Mouse (Mus musculus): ENCODE measurements around the gene Angptl4. TPM values are rescaled to one million over a fixed set of nuclear protein-coding genes. Genes with fewer than 3 reads are reported as not detected.
A peak's percentile ranks its signal among the peaks of the same experiment; 100 is the strongest.

Gene Angptl4
- polyA plus RNA-seq, 1 experiment from 2014 or later = 17.1 TPM

- Histone ChIP-seq H3K27ac (no peak overlapping the region), H3K9me3 (no peaks in the 10 kb centered on the region), H3K4me1 (replicated peaks) (no peaks in the 10 kb centered on the region), H3K4me2 (replicated peaks) (no peak overlapping the region), H3K9ac (replicated peaks) (no peak overlapping the region), H3K27me3 (no peaks in the 10 kb centered on the region), H3K36me3 (no peaks in the 10 kb centered on the region), H3K4me3 (replicated peaks) (no peak overlapping the region)
- no peak for ATAC-seq
- WGBS = 7% methylated on average over 2 of the region's 2 CpGs
Observed at GRCm38 (mm10) chr17:33802221-33802620, 20.6 kb upstream of the Angptl4 start.

- no peaks in the 10 kb centered on the region for H3K36me3 ChIP-seq
Observed at GRCm38 (mm10) chr17:33799277-33799676, 17.6 kb upstream of the Angptl4 start.

GRCm38 (mm10) chr17:33798306-33798705 is 16.7 kb upstream of the Angptl4 start:
- H3K27me3 ChIP-seq = no peaks in the 10 kb centered on the region; the same call in 1 of the 2 replicates
- H3K4me3 ChIP-seq (replicated peaks) = no peak overlapping the region
- H3K9me3 ChIP-seq = no peaks in the 10 kb centered on the region
- ATAC-seq = no peak
- no peak overlapping the region for H3K4me2 ChIP-seq (replicated peaks)
- no peaks in the 10 kb centered on the region for H3K4me1 ChIP-seq (replicated peaks)
- no peak overlapping the region for H3K9ac ChIP-seq (replicated peaks)
- no peak overlapping the region for H3K27ac ChIP-seq
- no peaks in the 10 kb centered on the region for H3K36me3 ChIP-seq
- WGBS = 44% methylated on average over 3 of the region's 3 CpGs

More at GRCm38 (mm10) chr17:33799277-33799676, 17.6 kb upstream of the Angptl4 start:
- H3K9ac ChIP-seq (replicated peaks) = no peak overlapping the region
- WGBS = 63% methylated on average over 1 of the region's 1 CpGs
- no peaks in the 10 kb centered on the region for H3K9me3 ChIP-seq
- H3K27me3 ChIP-seq = no peaks in the 10 kb centered on the region
- no peaks in the 10 kb centered on the region for H3K4me1 ChIP-seq (replicated peaks)
- H3K4me3 ChIP-seq (replicated peaks) = no peak overlapping the region
- H3K27ac ChIP-seq = no peak overlapping the region
- ATAC-seq = no peak
- no peak overlapping the region for H3K4me2 ChIP-seq (replicated peaks)

- H3K27ac ChIP-seq = no peak overlapping the region
- H3K4me2 ChIP-seq (replicated peaks) = no peak overlapping the region
- no peak overlapping the region for H3K4me3 ChIP-seq (replicated peaks)
- no peaks in the 10 kb centered on the region for H3K9me3 ChIP-seq
- no peaks in the 10 kb centered on the region; the same call in 1 of the 2 replicates for H3K27me3 ChIP-seq
- no peak for ATAC-seq
- H3K36me3 ChIP-seq = no peaks in the 10 kb centered on the region
- 87% methylated on average over 4 of the region's 4 CpGs for WGBS
- H3K9ac ChIP-seq (replicated peaks) = no peak overlapping the region
- H3K4me1 ChIP-seq (replicated peaks) = no peaks in the 10 kb centered on the region
Observed at GRCm38 (mm10) chr17:33788732-33789131, 7.1 kb upstream of the Angptl4 start.

GRCm38 (mm10) chr17:33786375-33786774 is 4.7 kb upstream of the Angptl4 start:
- Histone ChIP-seq H3K4me1 (replicated peaks) (peaks cover 8% of the 10 kb centered on the region), H3K36me3 (no peaks in the 10 kb centered on the region), H3K9ac (replicated peaks) (no peak overlapping the region), H3K4me2 (replicated peaks) (no peak overlapping the region), H3K9me3 (no peaks in the 10 kb centered on the region), H3K27ac (no peak overlapping the region), H3K4me3 (replicated peaks) (no peak overlapping the region), H3K27me3 (0 out of 2 replicates have a peak, but pooled peaks cover 7% of the 10 kb centered on the region)
- 90% methylated on average over 18 of the region's 18 CpGs for WGBS
- ATAC-seq = no peak

- ATAC-seq = no peak
Observed at GRCm38 (mm10) chr17:33784939-33785338, 3.3 kb upstream of the Angptl4 start.

GRCm38 (mm10) chr17:33783408-33783807 is 1.8 kb upstream of the Angptl4 start:
- H3K9me3 ChIP-seq = no peaks in the 10 kb centered on the region
- H3K36me3 ChIP-seq = no peaks in the 10 kb centered on the region
- H3K4me2 ChIP-seq (replicated peaks) = no peak overlapping the region
- no peak overlapping the region for H3K4me3 ChIP-seq (replicated peaks)
- H3K27me3 ChIP-seq = peaks cover 12% of the 10 kb centered on the region; the same call in 1 of the 2 replicates
- H3K4me1 ChIP-seq (replicated peaks) = peaks cover 22% of the 10 kb centered on the region
- no peak overlapping the region for H3K9ac ChIP-seq (replicated peaks)
- H3K27ac ChIP-seq = no peak overlapping the region
- ATAC-seq = no peak

More at GRCm38 (mm10) chr17:33784939-33785338, 3.3 kb upstream of the Angptl4 start:
- no peak overlapping the region for H3K4me3 ChIP-seq (replicated peaks)
- H3K27ac ChIP-seq = no peak overlapping the region
- no peak overlapping the region for H3K9ac ChIP-seq (replicated peaks)
- WGBS = 86% methylated on average over 2 of the region's 2 CpGs
- peaks cover 12% of the 10 kb centered on the region; the same call in 1 of the 2 replicates for H3K27me3 ChIP-seq
- no peaks in the 10 kb centered on the region for H3K36me3 ChIP-seq
- peaks cover 16% of the 10 kb centered on the region for H3K4me1 ChIP-seq (replicated peaks)
- no peaks in the 10 kb centered on the region for H3K9me3 ChIP-seq
- H3K4me2 ChIP-seq (replicated peaks) = no peak overlapping the region

- Histone ChIP-seq H3K9ac (replicated peaks) (peak overlapping the region; percentile 67; the same call in 1 of the 2 replicates), H3K36me3 (no peaks in the 10 kb centered on the region), H3K27me3 (peaks cover 12% of the 10 kb centered on the region; the same call in 1 of the 2 replicates), H3K27ac (no peak overlapping the region), H3K4me2 (replicated peaks) (peak overlapping the region; percentile 90), H3K9me3 (no peaks in the 10 kb centered on the region), H3K4me3 (replicated peaks) (peak overlapping the region; percentile 49), H3K4me1 (replicated peaks) (peaks cover 22% of the 10 kb centered on the region)
- WGBS = 33% methylated on average over 4 of the region's 4 CpGs
- no peak for ATAC-seq
Observed at GRCm38 (mm10) chr17:33782067-33782466, 437 bp upstream of the Angptl4 start.

GRCm38 (mm10) chr17:33780431-33780830 is 1.2 kb downstream of the Angptl4 start:
- H3K36me3 ChIP-seq = no peaks in the 10 kb centered on the region
- WGBS = 91% methylated on average over 5 of the region's 5 CpGs
- ATAC-seq = no peak
- peaks cover 22% of the 10 kb centered on the region for H3K4me1 ChIP-seq (replicated peaks)
- H3K4me2 ChIP-seq (replicated peaks) = peak overlapping the region; percentile 90
- H3K9me3 ChIP-seq = no peaks in the 10 kb centered on the region
- peaks cover 12% of the 10 kb centered on the region; the same call in 1 of the 2 replicates for H3K27me3 ChIP-seq
- H3K4me3 ChIP-seq (replicated peaks) = peak overlapping the region; percentile 49; the same call in 1 of the 2 replicates
- H3K9ac ChIP-seq (replicated peaks) = 0 out of 2 replicates have a peak overlapping the region, but pooled peaks have one; percentile 67
- H3K27ac ChIP-seq = no peak overlapping the region

- H3K4me1 ChIP-seq (replicated peaks) = peaks cover 22% of the 10 kb centered on the region
- ATAC-seq = no peak
- 95% methylated on average over 5 of the region's 5 CpGs for WGBS
Observed at GRCm38 (mm10) chr17:33779967-33780295, 1.7 kb downstream of the Angptl4 start.

GRCm38 (mm10) chr17:33779271-33779966 is 2.2 kb downstream of the Angptl4 start:
- Histone ChIP-seq H3K4me3 (replicated peaks) (no peak overlapping the region), H3K36me3 (no peaks in the 10 kb centered on the region), H3K27me3 (peaks cover 12% of the 10 kb centered on the region; the same call in 1 of the 2 replicates), H3K9me3 (no peaks in the 10 kb centered on the region), H3K9ac (replicated peaks) (no peak overlapping the region), H3K4me2 (replicated peaks) (no peak overlapping the region), H3K27ac (no peak overlapping the region), H3K4me1 (replicated peaks) (peaks cover 22% of the 10 kb centered on the region)
- ATAC-seq = 0 out of 2 replicates have a peak, but pooled peaks have one; percentile 47
- WGBS = 64% methylated on average over 9 of the region's 9 CpGs

More at GRCm38 (mm10) chr17:33779967-33780295, 1.7 kb downstream of the Angptl4 start:
- Histone ChIP-seq H3K9ac (replicated peaks) (no peak overlapping the region), H3K27ac (no peak overlapping the region), H3K9me3 (no peaks in the 10 kb centered on the region), H3K36me3 (no peaks in the 10 kb centered on the region), H3K4me3 (replicated peaks) (no peak overlapping the region), H3K27me3 (peaks cover 12% of the 10 kb centered on the region; the same call in 1 of the 2 replicates), H3K4me2 (replicated peaks) (no peak overlapping the region)

- Histone ChIP-seq H3K36me3 (no peaks in the 10 kb centered on the region), H3K4me2 (replicated peaks) (no peak overlapping the region), H3K9me3 (no peaks in the 10 kb centered on the region), H3K27ac (no peak overlapping the region), H3K27me3 (no peaks in the 10 kb centered on the region), H3K4me1 (replicated peaks) (0 out of 2 replicates have a peak, but pooled peaks cover 6% of the 10 kb centered on the region), H3K9ac (replicated peaks) (no peak overlapping the region), H3K4me3 (replicated peaks) (no peak overlapping the region)
- 93% methylated on average over 4 of the region's 4 CpGs for WGBS
- no peak for ATAC-seq
Observed at GRCm38 (mm10) chr17:33775287-33775686, 6.3 kb downstream of the Angptl4 start.
